Mouse (Mus musculus) frontal cortex, postnatal 25 days (tissue): ENCODE measurements at regions not wholly inside any gene's neighbourhood (a gene's known extent, or its start where the extent isn't known, plus 50 kb on each side); places are given as distances from the start of the nearest gene placed in this dataset.
"Not testable (repeated sequence)": the region's sequence is repeated elsewhere in the genome, so short reads cannot be mapped to it uniquely, and the experiment has no call there.

ENCODE experiments used
- DNase-seq, 2 experiments: peaks; one replicate each; pipeline ENCODE4 v3.0.0; 2022; ENCODE audit warnings: low spot score in 2 of 2

DNA sequence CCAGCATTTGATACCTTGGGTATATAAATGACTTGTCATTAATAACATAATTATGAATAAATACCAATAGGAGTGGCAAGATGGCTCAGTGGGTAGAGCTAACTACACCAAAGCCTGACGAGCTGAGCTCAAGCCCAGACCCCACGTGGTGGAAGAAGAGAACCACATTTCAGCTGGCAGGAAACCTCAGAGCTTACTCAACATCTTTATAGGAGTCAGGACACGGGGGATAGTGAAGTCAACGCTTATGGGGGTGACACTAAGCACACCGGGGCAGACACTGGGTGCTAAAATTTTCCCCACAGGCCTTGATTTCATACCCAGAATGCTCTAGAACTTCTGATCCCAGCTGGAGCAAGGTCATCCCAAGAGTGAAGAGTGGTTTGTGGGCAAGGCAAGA is 259.3 kb downstream of the Setd4 start:
- DNase-seq: no peak

DNA sequence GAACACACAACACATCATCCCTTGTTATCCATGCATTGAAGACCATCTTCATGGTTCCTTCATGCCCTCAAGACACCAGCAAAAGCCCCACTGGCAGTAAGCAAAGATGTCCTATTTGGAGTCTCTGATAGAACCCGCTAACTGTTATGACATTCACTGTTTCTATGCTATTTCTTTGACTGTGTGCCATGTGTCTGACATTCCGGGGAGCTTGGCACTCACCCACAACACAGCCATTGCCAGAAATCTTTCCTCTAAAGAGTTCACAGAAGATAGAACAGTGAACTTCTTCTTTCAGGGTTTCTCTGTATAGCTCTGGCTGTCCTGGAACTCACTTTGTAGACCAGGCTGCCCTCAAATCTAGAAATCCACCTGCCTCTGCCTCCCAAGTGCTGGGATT is 261.2 kb downstream of the Setd4 start:
- DNase-seq: no peak

DNA sequence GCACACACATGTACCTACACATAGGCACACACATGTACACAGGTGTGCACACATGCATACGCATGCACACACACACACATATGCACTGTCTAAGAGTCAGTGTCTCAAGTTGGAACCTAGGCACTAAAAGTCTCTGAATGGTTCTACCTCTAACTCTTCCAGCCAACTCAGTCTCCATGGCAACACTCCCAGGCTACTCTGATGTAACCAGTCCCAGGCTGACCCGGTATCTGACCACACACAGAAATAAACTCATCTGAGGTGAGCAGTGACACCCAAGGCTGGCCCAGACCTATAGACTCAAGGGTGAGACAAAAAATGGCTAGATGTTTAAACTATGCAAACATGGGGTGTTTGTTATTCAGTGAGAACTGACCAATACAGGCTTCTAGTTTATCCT is 262.1 kb downstream of the Setd4 start:
- DNase-seq: no peak

DNA sequence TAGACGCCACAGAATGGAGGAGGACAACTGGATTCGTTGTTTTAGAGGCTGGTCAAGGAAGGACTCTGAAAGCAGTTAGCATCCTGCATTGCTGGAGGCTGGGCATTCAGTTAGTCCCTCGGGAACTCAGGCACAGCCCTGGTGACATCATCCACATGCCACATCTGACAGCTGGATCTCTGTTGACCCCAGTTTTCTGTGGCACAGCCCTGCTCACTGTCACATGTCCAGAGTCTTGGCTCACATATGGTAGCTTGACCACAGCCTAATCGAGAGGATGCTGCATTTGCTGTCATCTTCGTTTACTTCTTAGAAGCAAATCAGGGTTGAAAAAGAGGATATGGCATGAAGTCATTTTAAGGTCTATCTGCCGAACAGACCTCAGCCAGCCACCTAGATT is 265.1 kb downstream of the Setd4 start:
- no peak for DNase-seq

DNA sequence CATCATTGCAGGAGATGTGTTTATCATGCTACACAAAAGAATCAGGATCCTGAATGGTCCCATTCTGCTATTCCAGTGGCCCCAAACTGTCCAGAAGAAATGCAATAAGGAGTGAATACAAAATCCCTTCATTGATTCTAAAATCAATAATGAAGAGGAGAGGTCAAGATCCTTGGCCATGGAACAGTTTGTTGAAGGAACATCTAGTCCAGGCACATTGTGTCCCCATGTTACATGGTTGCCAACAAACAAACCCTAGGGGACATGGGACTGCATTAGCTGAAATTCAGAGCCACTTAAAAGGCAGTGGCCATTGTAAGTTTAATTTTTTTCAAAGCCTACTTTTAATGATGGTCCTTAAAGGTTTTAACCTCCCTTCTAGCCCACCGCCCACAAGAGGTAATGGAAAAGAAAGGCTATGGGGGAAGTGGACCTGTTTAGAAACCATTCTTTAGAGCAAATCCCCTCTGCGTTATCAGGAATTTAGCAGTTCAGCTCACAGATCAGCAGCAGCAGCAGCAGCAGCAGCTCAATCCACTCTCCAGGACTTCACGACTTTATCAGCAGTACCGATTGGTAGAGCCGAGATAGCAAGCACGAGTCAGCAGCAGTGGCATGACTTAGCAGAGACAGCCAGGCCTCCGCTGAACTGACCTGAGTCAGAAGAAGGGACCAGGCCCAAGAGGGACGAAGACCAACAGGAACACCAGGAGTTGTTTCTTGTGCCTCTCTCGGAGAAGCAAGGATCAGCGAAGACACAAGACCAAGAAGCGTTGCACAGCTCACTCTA is 268.3 kb downstream of the Setd4 start:
- no peak for DNase-seq

DNA sequence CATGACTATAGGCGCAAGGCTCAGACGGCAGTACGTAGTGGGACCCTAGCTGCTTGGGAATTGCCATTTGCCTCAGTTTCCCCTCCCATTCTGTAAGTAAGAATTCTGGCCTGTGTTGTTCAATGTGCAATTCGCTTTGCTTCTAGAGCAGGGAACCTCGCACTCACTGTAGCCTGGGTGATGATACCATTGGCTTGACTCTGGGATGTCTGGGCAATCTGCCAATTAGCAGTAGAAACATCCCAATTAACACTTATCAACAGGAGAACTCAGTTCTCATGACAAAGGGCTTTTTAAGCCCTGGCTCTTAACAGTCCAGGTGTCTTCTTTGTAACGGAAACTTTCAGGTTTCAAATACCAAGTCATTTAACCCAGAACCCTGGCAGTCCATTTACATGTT is 270.2 kb downstream of the Setd4 start:
- no peak for DNase-seq

DNA sequence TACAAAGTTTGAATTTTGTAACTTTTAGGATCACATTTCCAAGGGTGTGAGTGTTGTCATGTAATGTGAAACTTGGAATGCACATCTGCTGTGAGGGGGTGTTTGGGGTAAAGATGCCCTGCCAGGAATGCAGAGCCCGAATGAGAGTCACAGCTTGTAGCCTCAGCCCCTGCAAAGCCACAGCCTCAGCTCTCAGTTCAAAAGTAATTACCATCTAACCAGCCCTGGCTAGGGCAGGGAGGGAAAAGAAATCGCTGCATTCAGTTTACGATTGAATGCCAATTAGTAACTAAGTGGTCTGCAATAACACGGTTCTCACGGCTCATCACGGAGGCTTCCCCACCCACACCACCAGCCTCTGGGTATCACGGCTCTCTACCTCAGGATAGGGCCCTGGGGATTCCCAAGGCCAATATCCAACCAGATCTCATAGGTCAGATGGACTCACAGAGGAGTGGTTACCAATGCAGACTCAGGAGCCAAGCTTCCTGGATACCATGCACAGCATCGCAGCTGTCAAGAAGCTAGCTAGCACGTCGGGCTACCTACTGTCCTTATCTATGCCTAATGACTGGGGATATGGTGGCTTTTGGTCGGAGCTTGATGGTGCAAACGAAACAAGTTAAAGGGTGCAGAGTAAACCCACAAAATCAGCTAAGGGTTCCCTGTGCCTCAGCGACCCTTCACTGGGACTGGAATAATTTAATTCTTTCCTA is 275.0 kb downstream of the Setd4 start:
- no peak for DNase-seq

- DNase-seq: no peak
These were observed 279.0 kb downstream of the Setd4 start for GRCm38 (mm10) chr16:93324911-93325310.

DNA sequence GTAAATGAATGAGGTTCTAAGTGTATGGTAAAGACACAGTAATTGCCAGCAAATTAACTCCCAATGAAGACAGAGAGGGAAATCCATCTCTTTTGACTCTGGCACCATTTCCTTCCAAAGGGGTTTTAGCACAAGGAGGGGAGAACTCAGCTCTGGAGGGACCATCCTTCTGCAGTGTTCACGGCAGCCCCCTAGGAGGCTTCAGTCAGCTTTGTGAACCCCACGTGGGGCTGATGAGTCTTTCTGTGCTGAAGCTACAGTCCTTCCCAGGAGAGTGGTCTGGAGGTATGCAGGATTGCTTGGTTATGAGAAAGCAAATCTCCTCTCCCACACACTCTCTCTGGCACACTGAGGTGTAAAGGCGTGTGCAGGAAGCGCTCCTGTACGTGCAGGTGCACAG is 280.7 kb downstream of the Setd4 start:
- DNase-seq: no peak

DNA sequence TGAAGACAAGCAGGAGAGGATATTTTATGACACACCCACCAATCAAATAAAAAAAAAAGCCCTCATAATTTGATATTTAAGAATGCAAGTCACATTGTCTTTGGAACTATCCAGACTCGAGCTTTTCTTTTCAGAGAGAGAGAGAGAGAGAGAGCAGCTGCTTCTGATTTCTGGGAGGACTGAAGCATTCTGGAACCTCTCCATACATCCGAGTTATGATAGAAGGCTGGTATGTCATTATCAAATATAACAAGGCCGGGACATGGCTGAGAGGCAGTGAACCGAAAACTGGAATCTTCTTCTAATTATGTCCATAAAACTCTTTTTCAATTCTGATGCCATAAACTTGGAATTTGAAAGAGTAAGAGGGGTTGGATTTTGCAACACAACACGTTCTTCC is 284.3 kb downstream of the Setd4 start:
- no peak for DNase-seq

- no peak for DNase-seq
These were observed 292.2 kb downstream of the Setd4 start for GRCm38 (mm10) chr16:93311644-93312043.

- no peak for DNase-seq
These were observed 295.1 kb downstream of the Setd4 start for GRCm38 (mm10) chr16:93308666-93309360.

GRCm38 (mm10) chr16:93306951-93307350 is 296.9 kb downstream of the Setd4 start:
- no peak for DNase-seq

GRCm38 (mm10) chr16:93306140-93306539 is 297.7 kb downstream of the Setd4 start:
- DNase-seq: not testable (repeated sequence)

DNA sequence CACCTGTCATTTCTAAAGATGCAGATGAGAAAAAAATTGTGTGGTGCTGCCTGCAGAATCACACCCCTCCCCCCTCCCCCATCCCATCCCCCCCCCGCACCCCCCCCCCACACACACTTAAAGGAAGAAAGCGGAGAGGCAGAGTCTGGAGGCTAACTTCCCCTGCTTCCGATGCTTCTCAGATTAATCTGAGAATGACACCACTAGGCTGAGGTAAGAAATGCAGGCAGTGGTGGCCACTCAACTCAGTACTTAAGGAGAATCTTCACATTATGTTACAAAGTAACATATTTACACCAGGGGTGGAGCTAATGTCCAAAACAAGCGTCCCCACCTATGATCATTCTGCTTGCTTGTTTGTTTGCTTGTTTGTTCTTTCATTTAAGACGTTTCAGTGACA is 309.4 kb downstream of the Setd4 start:
- no peak for DNase-seq

- DNase-seq: peak; percentile 46 to 55
These were observed 310.8 kb downstream of the Setd4 start for GRCm38 (mm10) chr16:93292965-93293653.

DNA sequence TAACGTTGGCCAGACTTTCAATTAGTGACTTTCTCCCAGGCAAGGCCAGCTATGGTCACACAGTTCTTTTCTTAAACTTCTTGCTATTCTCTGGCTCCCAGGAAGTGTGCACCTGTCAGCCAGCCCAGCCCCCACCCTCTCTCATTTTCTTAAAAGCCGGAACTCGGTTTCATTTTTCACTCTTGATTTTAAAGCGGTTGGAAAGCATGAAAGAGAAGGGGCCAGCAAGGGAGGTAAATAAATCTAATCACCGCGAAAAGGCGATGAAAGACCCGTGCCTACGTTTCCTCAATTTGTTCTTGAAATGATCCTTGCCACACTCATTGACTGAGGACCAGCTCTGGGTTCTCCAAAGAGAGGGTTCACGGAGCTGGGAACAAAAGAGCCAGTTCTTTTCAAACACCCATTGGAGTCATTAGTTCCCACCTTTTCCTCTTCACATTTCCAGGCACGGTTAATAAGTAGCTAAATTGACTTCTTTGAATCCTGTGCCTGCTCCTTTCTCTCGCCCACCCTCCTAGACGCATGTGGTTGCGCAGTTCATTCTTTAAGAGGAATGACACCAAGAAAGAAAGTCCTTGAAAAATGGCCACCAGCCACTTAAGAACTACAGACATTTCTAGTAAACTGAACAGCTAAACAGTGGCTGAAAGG is 311.6 kb downstream of the Setd4 start:
- DNase-seq: no peak

DNA sequence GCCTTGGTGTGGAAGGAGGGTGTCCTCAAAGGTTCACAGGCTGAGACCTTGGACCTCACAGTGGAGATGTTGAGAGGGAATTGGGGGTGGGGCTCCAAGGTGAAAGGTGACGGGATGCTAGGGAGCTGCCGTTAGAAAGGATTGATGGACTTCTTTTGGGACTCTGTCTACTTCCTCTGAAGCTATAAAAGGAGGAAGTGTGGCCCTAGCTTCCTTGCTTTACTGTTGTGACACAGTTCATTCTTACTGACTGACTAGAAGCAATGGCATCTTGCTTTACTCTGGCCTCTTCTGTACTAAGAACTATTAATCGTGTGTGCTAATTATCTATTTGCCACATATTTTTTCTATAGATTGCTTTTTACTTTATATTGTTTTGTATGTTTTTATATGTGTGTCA is 315.8 kb downstream of the Setd4 start:
- no peak for DNase-seq

- DNase-seq: no peak
These were observed 316.3 kb downstream of the Setd4 start for GRCm38 (mm10) chr16:93287520-93287919.

- no peak for DNase-seq
These were observed 317.0 kb downstream of the Setd4 start for GRCm38 (mm10) chr16:93286816-93287215.

GRCm38 (mm10) chr16:93285191-93285590 is 318.7 kb downstream of the Setd4 start:
- DNase-seq: no peak

GRCm38 (mm10) chr16:93281715-93282114 is 322.1 kb downstream of the Setd4 start:
- DNase-seq: no peak
